Mouse (Mus musculus) cerebellum, adult 2 months (tissue): ENCODE measurements at regions not wholly inside any gene's neighbourhood (a gene's known extent, or its start where the extent isn't known, plus 50 kb on each side); places are given as distances from the start of the nearest gene placed in this dataset.

Experiments
- CTCF ChIP-seq: fragments of 200-500 bp; IDR thresholded peaks from 2 replicates; pipeline ENCODE4 v1.5.1; 2011; ENCODE audit warnings: low read depth, mild to moderate bottlenecking, control low read depth, low read length, moderate library complexity, borderline replicate concordance; ENCODE audit not compliant: insufficient read depth
- POLR2A ChIP-seq: fragments of 200-500 bp; IDR thresholded peaks from 2 replicates; pipeline ENCODE4 v1.6.1; 2011; ENCODE audit warnings: low read length, control low read depth, borderline replicate concordance; ENCODE audit not compliant: insufficient read depth

DNA sequence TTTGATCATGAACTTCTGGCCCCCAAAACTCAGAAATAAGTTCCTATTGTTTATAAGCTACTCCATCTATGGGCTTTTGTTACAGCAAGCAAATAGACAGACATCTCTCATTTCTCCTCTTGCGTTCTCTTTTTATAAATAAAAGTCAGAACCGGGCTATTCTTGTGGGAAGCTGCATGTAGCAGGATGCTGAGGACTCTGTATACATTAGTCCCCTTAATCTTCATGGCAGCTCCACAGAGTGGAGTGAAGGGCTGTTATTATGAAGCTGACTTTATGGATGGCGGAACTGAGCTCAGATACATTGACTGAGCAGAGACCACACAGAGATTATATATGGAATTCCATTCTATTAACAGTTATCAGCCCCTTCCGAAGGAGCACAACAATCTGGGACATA is 162.1 kb upstream of the Zfp637 start:
- TF ChIP-seq CTCF = no peak
- TF ChIP-seq POLR2A = no peak
